In the genomic region with DNA sequence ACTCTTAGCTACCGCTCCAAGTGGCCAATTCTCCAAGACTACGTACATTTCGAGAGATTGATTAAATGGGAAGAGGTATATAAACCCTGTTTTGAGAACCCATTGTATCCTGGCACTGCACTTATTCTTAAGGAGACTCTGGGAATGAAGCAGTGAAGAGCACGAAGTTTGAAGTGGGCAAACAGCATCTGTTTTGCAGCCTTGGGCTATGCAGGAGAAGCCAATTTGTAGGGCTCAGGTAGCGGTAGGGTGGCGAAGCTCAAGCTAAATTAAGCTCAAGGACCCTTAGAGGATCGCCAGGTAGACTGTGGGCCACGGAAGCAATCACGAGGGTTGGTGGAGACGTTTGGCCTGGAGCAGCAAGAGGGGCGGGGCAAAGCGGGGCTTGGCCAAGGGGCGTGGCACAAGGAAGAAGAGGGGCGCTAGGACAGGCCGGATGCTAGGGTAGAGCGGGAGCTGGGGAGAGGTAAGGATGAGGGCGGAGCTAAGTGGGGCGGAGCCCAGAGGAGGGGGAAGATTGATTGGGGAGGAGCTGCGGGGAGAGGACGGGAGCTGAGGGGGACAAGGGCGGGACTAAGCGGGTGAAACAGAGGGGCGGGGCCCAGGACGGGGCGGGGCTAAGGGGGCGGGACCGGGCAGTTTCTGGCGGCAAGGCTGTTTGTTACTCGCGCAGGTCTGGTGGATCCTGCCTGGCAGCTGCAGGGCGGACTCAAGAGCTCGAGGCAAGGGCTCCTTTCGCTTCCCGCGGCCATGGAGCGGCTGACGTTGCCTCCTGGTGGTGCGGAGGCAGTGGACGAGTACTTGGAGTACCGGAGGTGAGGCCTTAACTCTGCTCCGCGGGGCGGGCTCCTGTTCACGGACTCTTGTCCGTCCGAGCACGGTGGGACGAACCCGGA, we compare ENCODE assay signal across 8 mouse cellular contexts. TPM values are rescaled to one million over a fixed set of nuclear protein-coding genes. Genes with fewer than 3 reads are reported as not detected.
A peak's percentile ranks its signal among the peaks of the same experiment; 100 is the strongest.
DNase-seq lines count a peak whose midpoint lies in the region; ATAC-seq and TF ChIP-seq lines count a peak whose summit lies in the region.

Gene Fam221a, plus strand, starts transcription at position 581 of the 896 bp plus-strand sequence.

- H3K9ac ChIP-seq in forebrain, embryonic 11.5 days (ENCODE audit: low read length), result peak within 1 kb of the TSS; percentile 75
- H3K9ac ChIP-seq in heart, postnatal 0 days (replicated peaks; ENCODE audit: low read depth, low read length), result peak within 1 kb of the TSS; percentile 51; the same call in 1 of the 2 replicates
- peak within 1 kb of the TSS; percentile 73 for H3K9ac ChIP-seq in liver, embryonic 16.5 days (ENCODE audit: low read depth, low read length)
- H3K9ac ChIP-seq in neural tube, embryonic 13.5 days, result peak within 1 kb of the TSS; percentile 67

- peak within 1 kb of the TSS; percentile 87 for H3K4me2 ChIP-seq in forebrain, embryonic 11.5 days (ENCODE audit: low read depth, low read length, severe bottlenecking)
- H3K4me2 ChIP-seq in heart, postnatal 0 days (ENCODE audit: low read depth, low read length), result peak within 1 kb of the TSS; percentile 82
- peak within 1 kb of the TSS; percentile 95 for H3K4me2 ChIP-seq in liver, embryonic 16.5 days (ENCODE audit: low read depth, low read length)
- peak within 1 kb of the TSS; percentile 79 for H3K4me2 ChIP-seq in neural tube, embryonic 13.5 days

- 0 out of 2 replicates have a peak, but pooled peaks have one; percentile 16 for TF ChIP-seq CTCF in heart, postnatal 0 days (IDR thresholded peaks at IDR 0.05; ENCODE audit: low read depth)
- no peak for TF ChIP-seq CTCF in testis, adult 2 months (IDR thresholded peaks at IDR 0.05; ENCODE audit: control insufficient read depth, insufficient read depth, insufficient replicate concordance, low read depth, low read length)

- H3K4me3 ChIP-seq in forebrain, embryonic 11.5 days (ENCODE audit: low read depth, low read length), result peak within 1 kb of the TSS; percentile 43
- peak within 1 kb of the TSS; percentile 59 for H3K4me3 ChIP-seq in heart, postnatal 0 days (ENCODE audit: low read depth, low read length)
- H3K4me3 ChIP-seq in liver, embryonic 16.5 days (ENCODE audit: low read depth, low read length), result peak within 1 kb of the TSS; percentile 70
- H3K4me3 ChIP-seq in neural tube, embryonic 13.5 days, result peak within 1 kb of the TSS; percentile 57
- peak within 1 kb of the TSS; percentile 100 for H3K4me3 ChIP-seq in testis, adult 2 months (ENCODE audit: control insufficient read depth, low read depth, low read length)

- 3% methylated on average over 48 of the region's 49 CpGs for WGBS in forebrain, embryonic 11.5 days
- 5% methylated on average over 43 of the region's 49 CpGs for WGBS in heart, postnatal 0 days
- whole genome bisulfite sequencing in liver, embryonic 16.5 days (ENCODE audit: insufficient replicate concordance), result 5% methylated on average over 45 of the region's 49 CpGs
- WGBS in neural tube, embryonic 13.5 days, result 3% methylated on average over 45 of the region's 49 CpGs

- DNase-seq in CD8-positive naive resting alpha-beta T cell, adult 2 months (ENCODE audit: low read depth in 2 of 2, low spot score in 2 of 2), result peak; percentile 78 to 83
- DNase-seq in c-Kit-positive CD71-negative TER-119-negative erythroid progenitor cells, embryonic 14.5 days (ENCODE audit: low read depth), result peak; percentile 79
- peak; percentile 99 for DNase-seq in forebrain, embryonic 11.5 days (ENCODE audit: low spot score)
- peak; percentile 96 for DNase-seq in heart, postnatal 0 days (ENCODE audit: low spot score)
- peak; percentile 90 to 95 for DNase-seq in kidney, postnatal 4 days

- H3K36me3 ChIP-seq in forebrain, embryonic 11.5 days (ENCODE audit: control insufficient read depth, insufficient read depth, low read length), result no peaks in the 10 kb centered on the region
- no peaks in the 10 kb centered on the region for H3K36me3 ChIP-seq in heart, postnatal 0 days (replicated peaks; ENCODE audit: control insufficient read depth, insufficient read depth, low read length)
- H3K36me3 ChIP-seq in liver, embryonic 16.5 days (ENCODE audit: control insufficient read depth, insufficient read depth), result no peaks in the 10 kb centered on the region
- H3K36me3 ChIP-seq in neural tube, embryonic 13.5 days, result no peaks in the 10 kb centered on the region
- H3K36me3 ChIP-seq in testis, adult 2 months (ENCODE audit: control insufficient read depth, insufficient read depth, low read length), result no peaks in the 10 kb centered on the region; the same call in 1 of the 2 replicates

- TF ChIP-seq POLR2A in testis, adult 2 months (IDR thresholded peaks at IDR 0.05; ENCODE audit: control insufficient read depth, low read depth, low read length), result peak; percentile 85

- no peaks in the 10 kb centered on the region for H3K9me3 ChIP-seq in forebrain, embryonic 11.5 days (ENCODE audit: control insufficient read depth, low read length)
- no peaks in the 10 kb centered on the region for H3K9me3 ChIP-seq in heart, postnatal 0 days (replicated peaks; ENCODE audit: control insufficient read depth, low read length)
- no peaks in the 10 kb centered on the region for H3K9me3 ChIP-seq in liver, embryonic 16.5 days (replicated peaks; ENCODE audit: control insufficient read depth, low read length)
- no peaks in the 10 kb centered on the region for H3K9me3 ChIP-seq in neural tube, embryonic 13.5 days

- no peak for TF ChIP-seq EP300 in heart, postnatal 0 days (IDR thresholded peaks at IDR 0.05; ENCODE audit: low read depth)

- peaks cover 4% of the 10 kb centered on the region; the same call in 1 of the 2 replicates for H3K4me1 ChIP-seq in forebrain, embryonic 11.5 days (replicated peaks; ENCODE audit: control insufficient read depth, insufficient read depth, low read length)
- H3K4me1 ChIP-seq in heart, postnatal 0 days (ENCODE audit: control insufficient read depth, insufficient read depth), result peaks cover 6% of the 10 kb centered on the region
- peaks cover 12% of the 10 kb centered on the region for H3K4me1 ChIP-seq in liver, embryonic 16.5 days (ENCODE audit: control insufficient read depth, low read depth, low read length)
- H3K4me1 ChIP-seq in neural tube, embryonic 13.5 days (replicated peaks), result peaks cover 11% of the 10 kb centered on the region
- H3K4me1 ChIP-seq in testis, adult 2 months (ENCODE audit: control insufficient read depth, insufficient read depth, low read length), result peaks cover 9% of the 10 kb centered on the region

- no peaks in the 10 kb centered on the region; the same call in 1 of the 2 replicates for H3K27me3 ChIP-seq in forebrain, embryonic 11.5 days (ENCODE audit: control insufficient read depth, insufficient read depth, low read length)
- H3K27me3 ChIP-seq in heart, postnatal 0 days (ENCODE audit: control insufficient read depth, insufficient read depth, low read length), result no peaks in the 10 kb centered on the region
- H3K27me3 ChIP-seq in liver, embryonic 16.5 days (ENCODE audit: control insufficient read depth, insufficient read depth, low read depth, low read length), result no peaks in the 10 kb centered on the region
- H3K27me3 ChIP-seq in neural tube, embryonic 13.5 days, result no peaks in the 10 kb centered on the region
- H3K27me3 ChIP-seq in testis, adult 2 months (ENCODE audit: control insufficient read depth, insufficient read depth, low read length), result no peaks in the 10 kb centered on the region

- H3K27ac ChIP-seq in forebrain, embryonic 11.5 days (ENCODE audit: low read depth, low read length), result peak within 1 kb of the TSS; percentile 25; the same call in 1 of the 2 replicates
- peak within 1 kb of the TSS; percentile 63 for H3K27ac ChIP-seq in heart, postnatal 0 days (ENCODE audit: low read depth)
- peak within 1 kb of the TSS; percentile 75 for H3K27ac ChIP-seq in liver, embryonic 16.5 days (ENCODE audit: low read length)
- H3K27ac ChIP-seq in neural tube, embryonic 13.5 days (replicated peaks), result peak within 1 kb of the TSS; percentile 9; the same call in 1 of the 2 replicates
- H3K27ac ChIP-seq in testis, adult 2 months (ENCODE audit: control insufficient read depth, insufficient read depth, low read depth, low read length), result peak within 1 kb of the TSS; percentile 98

- peak; percentile 98 for ATAC-seq in forebrain, embryonic 11.5 days (replicated peaks; ENCODE audit: low FRiP score)
- peak; percentile 98 for ATAC-seq in heart, postnatal 0 days (ENCODE audit: insufficient read depth, low read depth)
- ATAC-seq in liver, embryonic 16.5 days (ENCODE audit: low read depth), result peak; percentile 98
- ATAC-seq in neural tube, embryonic 13.5 days (ENCODE audit: low read depth), result peak; percentile 98

RNA-seq across cellular contexts. Expression of gene Fam221a, which starts in this region (rescaled TPM):
- 5.5 and 6.2 TPM in 2 replicates for polyA plus RNA-seq in forebrain, embryonic 11.5 days (2014; fragmentation: Nextera tagmentation; extraction: Ambion mirVana)
- 0.11 and 4.8 TPM in 2 replicates for total RNA-seq in heart, postnatal 0 days (2014; rRNA removed; ENCODE audit: low replicate concordance)
- polyA plus RNA-seq in heart, postnatal 0 days (2015; fragmentation: Nextera tagmentation; extraction: Ambion mirVana), result 1.9 and 2.5 TPM in 2 replicates
- polyA plus RNA-seq in liver, embryonic 16.5 days (2015; fragmentation: Nextera tagmentation; extraction: Ambion mirVana), result 2.3 and 2.4 TPM in 2 replicates
- 3.2 and 5.9 TPM in 2 replicates for polyA plus RNA-seq in neural tube, embryonic 13.5 days (2015; fragmentation: Nextera tagmentation; extraction: Ambion mirVana)
- 19.5 and 20.5 TPM in 2 replicates for polyA plus RNA-seq in testis, adult 2 months (2012; rRNA removed)

Comparison
In these comparisons a context has a peak if more than half of its experiments do, and no peak if none do; other contexts are left out.
1. Peak in every context shown above with its lines: DNase-seq, ATAC-seq, H3K4me3 ChIP-seq and H3K27ac ChIP-seq.
2. H3K27ac ChIP-seq: peak in every context shown above with its lines; median percentile 98 in testis, adult 2 months; 75 in liver, embryonic 16.5 days; 63 in heart, postnatal 0 days; 25 in forebrain, embryonic 11.5 days; 9 in neural tube, embryonic 13.5 days.
3. H3K4me3 ChIP-seq: peak in every context shown above with its lines; median percentile 100 in testis, adult 2 months; 70 in liver, embryonic 16.5 days; 59 in heart, postnatal 0 days; 57 in neural tube, embryonic 13.5 days; 43 in forebrain, embryonic 11.5 days.